Mouse (Mus musculus) fat pad, adult 2 months (tissue): Measurements from ENCODE around the gene Plcg2.

Experiments
- DNase-seq: peaks from one replicate; pipeline ENCODE4 v3.0.0-alpha.2; 2011; ENCODE audit warnings: low read depth, low spot score; ENCODE audit errors: extremely low read depth

Gene Plcg2

DNA sequence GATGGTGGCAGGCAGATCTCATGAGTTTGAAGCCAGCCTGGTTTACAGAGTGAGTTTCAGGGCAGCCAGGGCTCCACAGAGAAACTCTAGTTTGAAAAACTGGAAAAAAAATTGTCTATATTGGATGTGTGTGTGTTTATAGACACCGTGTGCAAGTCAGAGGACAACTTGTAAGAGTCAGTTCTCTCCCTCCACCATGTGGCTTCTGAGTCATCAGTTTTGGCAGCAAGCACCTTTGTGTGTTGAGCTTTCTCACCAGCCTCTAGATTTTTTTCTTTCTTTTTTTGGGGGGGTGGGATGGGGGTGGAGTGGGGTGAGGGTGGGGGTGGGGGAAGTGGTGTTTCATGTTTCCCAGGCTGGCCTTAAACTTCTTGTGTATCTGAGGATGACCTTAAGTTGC, 12.8 kb upstream of the Plcg2 start:
- no peak for DNase-seq

DNA sequence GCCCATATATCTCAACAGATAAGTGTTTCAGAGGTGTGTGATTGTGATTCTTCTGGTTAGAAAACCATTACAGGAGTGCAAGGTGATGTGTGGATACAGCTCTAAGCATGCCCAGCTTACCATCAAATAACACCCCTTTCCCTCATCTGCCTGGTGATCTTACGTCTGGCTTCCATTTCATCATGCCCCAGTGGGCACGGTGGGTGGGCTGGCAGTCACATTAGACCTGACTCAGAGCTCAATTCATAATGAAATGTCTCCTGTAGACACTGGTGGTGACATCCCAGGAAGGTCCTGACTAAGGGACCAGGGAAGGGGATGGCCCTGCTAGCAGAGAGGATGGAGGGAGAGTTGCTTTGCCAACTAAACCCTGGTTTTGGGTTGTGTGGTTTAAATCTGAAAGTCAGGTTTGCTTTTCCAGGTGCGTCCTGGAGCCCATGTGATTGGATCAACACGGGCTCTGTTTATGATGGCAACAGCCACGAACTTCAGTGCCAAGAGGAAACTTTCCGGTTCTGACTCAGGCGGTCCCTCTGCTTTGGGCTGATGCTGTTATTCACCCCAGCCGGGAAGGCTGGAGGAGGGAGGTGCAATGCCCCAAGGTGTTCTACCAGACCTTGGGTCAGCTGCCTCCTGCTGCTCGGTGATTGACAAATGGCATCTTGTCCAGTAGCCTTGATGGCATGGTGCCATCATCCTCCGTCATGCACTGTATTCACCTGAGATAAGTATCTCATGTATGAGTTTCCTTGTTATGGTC, 9.7 kb upstream of the Plcg2 start:
- peak; percentile 76 for DNase-seq

DNA sequence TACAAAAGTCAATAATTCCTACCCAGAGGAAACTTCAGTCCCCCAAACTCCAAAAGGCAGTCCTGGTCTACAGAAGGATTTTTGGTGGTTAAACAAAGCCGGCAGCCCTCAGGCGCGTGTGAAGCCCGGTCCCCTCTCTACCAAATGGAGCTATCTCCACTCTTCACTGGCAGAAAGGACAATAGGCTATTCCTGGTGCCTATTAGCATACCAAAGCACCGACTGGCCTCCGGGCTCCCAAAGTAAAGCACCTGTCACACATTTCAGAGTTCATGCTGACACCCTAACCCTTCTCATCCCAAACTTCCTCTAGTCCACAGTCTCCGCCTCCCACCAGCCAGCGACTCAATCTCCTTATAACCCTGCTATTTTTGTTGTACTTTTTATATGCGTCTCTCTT, 4.5 kb upstream of the Plcg2 start:
- DNase-seq, result no peak

DNA sequence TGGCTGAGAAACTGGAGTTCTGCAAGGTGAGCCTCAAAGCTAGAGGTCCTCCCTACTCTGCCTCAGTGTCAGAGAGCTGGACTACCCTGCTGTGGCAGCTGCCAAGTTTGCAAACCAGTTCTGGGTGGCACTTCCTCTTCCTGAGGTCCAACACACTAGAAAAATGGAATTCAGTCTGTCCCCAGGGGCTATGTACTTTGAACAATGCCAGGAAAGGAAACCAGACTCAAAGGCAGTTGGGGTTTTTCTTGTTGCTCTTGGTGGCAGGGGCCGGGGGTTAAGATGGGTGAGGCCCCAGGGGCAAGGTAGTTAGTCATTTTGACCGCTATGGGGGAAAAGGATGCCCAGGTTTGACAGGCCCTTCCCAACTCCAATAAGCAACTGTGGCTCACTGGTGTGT, 3.2 kb upstream of the Plcg2 start:
- no peak for DNase-seq

DNA sequence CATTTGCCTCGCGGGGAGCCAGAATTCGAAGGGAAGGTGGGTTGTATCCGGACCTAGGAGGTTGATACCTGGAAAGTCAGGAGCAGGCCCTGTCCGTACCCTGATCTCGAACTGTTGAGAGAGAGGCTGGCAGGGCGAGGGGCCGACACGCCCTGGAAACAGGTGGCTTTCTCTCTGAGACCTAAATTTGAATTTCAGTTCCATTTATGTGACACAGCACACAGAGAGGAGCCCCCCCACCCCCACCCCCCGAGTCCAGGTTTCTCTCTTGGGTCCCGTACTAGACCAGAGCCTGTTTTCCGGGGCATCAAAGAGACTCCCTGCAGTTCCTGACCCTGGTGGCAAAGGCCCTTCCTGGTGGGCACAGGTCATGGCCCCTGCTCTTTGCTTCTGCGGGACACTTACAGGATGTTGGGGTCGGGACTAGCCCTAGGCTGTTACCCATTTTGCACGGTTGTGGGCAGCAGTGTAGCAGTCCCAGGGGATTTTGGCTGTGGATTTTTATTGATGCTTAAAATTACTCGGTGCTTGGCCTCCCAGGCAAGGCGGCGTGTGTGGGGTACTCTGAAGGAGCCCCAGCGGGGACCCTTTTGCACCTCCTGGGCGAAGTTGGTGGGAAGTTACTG, 937 bp downstream of the Plcg2 start:
- no peak for DNase-seq

DNA sequence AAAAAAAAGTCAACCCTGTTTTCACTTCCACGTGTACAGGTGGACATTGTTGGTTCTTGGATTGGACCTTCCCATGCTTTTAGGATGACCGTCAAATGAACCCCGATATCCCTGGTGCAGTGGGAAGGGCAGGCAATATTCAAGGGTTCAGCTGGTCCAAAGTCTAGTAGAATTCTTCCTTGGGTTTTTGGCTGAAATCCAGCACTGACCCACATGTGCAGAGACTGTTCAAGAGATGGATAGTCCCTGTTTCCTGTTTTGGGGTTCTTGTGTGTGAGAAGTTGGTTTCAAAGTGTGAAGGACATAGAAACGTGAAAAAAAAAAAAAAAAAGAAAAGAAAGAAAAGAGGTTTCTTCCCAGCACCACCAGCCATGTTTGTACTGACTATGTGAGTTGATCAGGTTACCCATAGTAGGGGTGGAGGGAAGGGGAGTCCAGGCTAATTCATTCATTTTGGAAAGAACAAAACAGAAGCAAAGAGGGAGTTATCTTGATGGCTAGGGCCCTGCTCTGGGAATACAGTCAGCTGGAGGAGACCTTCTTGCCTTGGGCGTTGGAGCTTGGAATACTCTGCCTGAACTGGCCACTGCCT, 2.2 kb downstream of the Plcg2 start:
- DNase-seq, result no peak

DNA sequence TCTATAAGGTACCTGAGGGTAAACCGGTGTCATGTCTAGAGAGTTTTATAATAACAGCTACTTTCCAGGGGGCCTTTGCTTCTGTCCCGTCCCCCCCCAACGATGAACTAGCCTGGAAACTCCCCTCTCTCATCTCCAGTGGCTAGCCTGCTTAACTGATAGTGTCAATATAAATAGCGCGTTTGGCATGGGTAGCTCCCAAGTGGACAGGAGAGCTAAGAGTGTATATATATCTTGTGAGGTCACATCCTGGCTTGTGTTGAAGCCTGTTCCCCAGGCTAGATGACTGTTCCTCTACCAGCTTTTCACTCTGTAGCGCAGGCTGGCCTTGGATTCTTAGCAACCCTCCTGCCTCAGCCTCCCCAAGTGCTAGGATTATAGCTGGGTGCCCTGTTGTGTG, 3.2 kb downstream of the Plcg2 start:
- no peak for DNase-seq

DNA sequence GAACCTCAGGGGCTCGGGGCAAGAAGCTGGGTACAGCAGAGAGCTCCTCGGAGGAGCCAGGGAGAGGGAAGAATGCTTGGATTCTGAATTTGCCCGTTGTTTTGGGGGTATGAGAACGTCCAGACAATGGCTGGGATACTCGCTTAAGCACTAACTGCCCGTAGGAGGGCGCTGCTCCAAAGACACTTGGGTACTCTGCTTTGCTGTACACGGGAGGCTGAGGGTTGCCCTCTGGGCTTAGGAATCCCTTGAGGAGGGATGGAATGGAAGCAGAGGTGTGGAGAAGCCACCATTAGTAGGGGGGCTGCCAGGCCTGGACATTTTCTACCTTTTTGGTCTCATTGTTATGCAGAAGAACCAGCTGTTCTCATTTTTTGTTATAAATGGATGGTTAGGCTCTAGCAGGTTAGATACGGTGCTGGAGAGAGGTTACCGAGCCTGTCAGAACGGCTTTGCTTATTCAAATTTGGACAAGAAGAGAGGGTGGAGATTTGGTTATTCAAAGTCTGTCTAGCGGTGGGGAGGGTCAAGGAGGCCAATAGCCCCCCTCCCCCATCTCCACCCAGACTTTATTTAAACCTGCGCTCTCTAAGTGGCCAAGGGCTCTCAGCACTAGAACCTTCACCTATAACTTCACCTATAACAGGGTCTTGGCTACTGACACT, 5.4 kb downstream of the Plcg2 start:
- DNase-seq, result no peak

DNA sequence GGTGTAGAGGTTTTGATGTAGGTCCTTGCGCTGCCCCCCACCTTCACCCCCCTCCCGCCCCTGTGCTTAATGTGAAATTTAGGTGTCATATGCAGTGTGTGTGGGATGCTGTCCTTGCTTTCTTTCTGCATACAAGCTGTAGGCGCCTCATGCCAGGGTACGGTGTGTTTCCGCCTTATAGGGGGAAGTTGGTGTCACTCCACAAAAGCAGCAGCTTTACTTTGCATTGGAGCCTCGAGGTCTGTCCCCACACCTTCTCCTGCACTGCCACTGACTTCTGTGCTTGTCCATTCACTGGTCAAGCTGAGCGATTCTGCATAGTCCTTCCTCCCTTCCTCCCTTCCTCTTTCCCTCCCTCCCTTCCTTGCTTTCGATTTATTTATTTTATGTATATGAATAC, 9.6 kb downstream of the Plcg2 start:
- no peak for DNase-seq

DNA sequence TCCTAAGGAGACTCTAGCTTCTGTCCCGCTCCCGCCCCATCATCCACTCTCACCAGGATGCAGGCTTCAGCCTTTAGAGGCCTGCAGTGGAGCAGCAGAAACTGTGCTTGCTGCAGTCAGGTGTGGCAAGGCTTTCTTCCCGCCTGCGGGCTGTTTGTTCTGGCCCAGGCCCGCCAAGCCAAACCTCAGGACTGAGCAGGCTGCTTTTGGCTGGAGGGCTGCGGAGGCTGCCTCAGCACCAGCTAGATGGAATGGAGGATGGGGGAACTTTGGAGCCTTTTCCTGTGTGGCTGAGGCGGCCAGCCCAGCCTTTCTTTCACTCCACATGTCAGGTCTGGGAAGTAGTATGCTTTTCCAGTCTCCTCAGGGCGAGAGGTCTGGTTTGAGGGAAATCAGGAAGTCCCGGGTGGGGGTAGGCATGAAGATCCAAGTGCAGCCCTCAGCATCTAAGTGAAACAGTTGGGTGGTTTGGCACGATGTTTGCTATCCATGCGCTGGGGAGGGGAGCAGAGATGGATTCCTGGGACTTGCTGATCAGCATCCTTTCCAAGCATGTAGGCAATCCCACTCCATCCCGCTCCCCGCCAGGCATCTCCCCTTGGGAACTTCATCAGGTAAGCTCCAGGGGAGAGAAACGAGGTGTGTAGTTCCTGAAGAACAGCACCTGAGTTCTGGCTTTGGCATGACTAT, 18.9 kb downstream of the Plcg2 start:
- no peak for DNase-seq

DNA sequence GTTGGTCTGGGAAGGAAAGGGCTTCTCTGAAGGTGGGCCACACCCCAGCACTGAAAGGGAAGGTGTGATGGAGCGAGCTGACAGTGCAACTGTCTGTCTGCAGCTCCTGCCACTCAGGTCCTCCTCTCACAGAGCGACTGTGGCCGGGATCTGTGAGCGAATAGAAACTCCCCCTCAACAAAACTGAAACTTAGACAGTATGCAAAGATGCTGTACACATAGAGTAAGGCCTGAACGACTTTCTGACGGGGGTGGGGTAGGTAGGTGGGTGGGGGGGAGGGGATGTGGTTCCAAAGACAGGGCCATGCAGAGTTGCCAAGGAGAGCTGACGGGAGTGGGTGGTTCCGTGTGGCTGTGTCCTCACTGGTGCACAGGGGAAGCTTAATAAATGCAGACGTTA, 19.8 kb downstream of the Plcg2 start:
- no peak for DNase-seq

DNA sequence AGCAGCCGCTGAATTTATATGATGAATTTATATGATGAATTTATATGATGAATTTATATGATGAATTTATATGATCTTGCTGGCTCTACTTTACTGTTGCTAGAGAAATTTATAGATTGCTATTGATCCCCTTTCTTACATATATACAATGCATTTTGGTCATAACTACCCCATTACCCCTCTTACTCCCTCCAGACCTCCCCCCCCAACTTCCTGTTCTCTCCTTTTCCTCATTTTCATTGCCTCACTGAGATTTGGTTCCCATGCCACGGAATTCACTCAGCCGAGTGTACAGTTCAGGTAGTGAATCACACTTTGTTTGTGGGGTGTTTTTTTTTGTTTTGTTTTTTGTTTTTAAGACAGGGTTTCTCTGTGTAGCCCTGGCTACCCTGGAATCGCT, 20.8 kb downstream of the Plcg2 start:
- no peak for DNase-seq

DNA sequence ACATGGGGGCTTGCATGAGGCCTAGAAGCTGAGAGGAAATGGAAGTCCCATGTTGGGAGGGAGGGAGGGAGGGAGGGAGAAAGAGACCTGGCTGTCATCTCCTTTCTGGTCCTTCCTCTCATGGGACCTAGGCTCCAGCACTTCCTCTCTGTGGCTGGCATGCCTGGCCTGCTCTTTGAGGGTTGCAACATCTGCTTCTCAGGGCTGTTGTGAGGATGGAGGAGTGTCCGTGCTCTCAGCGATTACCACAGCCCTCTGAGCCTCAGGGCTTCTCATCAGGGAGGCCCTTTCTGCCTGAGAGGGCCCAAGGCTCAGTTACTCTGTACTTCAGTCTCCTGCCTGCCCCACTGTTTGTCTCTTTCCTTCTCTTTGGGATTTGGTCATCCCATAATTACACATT, 28.1 kb downstream of the Plcg2 start:
- no peak for DNase-seq

DNA sequence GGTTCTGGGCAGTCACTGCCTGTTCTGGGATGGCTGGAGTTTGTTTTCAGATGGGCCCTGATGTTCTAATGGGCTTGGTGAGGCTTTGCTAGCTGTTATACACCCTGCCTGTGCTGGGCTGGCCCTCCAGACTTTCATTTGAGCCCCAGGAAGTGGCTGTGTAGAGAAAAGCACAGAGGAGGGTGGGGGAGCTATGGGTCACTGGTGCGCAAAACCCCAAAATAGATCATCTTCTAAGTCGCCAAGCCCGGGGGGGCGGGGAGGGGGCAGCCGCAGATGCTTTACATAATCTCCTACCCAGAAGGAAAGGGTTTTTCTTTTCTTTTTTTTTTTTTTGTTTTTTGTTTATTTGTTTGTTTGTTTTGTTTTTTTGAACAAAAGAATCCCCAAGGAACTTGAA, 29.9 kb downstream of the Plcg2 start:
- no peak for DNase-seq

DNA sequence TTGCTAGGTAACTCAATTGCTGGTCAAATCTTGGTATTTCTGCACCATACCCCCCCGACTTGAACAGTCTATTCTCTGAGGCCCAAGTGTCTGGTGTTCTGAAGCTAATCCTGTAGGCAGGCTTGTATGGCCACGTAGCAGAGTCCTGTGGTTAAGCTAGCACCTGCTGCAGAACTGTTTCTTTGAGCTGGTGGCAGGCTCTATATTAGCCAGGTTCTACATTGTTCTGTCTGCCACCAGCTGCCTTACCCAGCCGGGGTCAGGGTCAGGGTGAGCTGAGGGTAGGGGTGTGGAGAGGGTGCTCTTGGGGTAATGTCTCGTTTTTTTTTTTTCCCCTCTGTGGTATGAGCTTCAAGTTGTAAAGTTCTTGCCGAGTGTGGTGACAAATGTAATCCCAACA, 31.1 kb downstream of the Plcg2 start:
- DNase-seq, result no peak

DNA sequence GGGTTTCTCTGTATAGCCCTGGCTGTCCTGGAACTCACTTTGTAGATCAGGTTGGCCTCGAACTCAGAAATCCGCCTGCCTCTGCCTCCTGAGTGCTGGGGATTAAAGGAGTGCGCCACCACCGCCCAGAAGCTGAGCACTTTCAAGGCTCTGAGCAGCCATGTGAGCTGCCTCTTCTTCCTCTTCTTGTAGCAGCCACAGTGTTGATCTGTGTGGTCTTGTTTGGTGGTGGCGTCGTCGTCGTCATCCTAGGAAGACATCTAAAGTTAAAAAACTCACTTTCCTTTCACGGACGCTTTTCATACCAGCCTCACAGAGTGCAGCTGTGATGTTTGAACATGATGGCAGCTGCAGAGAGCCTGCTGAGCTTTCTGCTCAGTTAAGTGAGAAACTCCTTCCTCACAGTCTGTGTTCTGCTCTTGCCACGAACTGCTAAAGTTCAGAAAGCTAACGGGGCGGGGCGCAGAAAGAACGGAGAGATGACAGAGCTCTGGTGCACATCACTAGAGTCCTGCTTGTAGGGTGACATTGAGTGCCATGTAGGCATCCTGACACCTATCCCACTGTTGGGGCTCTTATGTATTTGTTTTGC, 34.4 kb downstream of the Plcg2 start:
- DNase-seq, result no peak

DNA sequence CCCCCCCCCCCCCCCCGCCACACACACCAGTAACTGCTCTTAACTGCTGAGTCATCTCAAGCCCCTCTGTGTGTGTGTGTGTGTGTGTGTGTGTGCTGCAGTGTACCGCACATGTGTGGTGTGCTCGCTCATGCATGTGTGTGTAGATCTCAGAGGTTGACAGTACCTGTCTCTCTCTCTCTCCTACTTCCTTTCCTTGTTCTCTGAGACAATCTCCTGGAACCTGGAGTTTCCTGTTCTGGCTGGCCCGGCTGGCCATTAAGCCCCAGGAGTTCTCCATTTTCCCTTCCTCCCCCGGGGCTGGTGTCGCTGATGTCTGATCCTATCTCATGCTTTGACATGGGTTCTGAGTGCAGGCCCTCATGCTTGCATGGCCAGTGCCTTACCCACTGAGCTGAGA, 38.8 kb downstream of the Plcg2 start:
- no peak for DNase-seq

DNA sequence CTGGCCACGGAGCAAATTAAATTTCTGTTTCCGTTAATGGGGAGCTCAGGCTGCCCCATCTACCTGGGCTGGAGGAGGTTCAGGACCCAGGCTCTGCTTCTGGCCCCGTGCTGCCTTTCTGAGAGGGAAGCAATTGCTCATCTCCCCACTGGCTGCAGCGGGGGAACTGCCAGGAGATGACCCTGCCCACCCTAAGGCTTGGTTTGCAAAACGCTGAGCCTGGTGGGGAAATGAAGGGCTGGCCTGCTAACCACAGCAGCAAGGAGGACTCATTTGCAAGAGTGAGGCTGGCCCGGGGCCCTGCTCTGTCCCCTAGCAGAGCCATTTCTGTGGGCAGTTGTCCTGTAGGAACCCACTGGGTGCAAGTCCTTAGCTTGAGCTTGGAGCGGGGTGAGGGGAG, 39.7 kb downstream of the Plcg2 start:
- DNase-seq, result no peak

DNA sequence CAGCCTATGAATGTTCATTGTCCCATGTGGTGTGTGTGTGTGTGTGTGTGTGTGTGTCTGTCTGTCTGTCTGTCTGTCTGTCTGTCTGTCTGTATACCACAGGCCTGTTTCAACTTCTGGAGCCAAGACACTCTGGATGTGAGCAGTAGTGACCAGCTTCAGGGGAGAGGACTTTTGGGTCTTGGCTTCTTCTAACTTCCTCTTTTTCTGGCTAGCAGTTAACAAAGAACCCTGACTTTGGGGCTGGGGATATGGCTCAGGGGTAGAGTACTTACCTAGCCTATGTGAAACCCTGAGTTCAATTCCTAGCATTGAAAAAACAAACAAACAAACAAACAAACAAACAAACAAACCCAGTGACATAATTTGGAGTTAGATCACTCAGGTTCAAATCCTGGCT, 44.9 kb downstream of the Plcg2 start:
- no peak for DNase-seq

DNA sequence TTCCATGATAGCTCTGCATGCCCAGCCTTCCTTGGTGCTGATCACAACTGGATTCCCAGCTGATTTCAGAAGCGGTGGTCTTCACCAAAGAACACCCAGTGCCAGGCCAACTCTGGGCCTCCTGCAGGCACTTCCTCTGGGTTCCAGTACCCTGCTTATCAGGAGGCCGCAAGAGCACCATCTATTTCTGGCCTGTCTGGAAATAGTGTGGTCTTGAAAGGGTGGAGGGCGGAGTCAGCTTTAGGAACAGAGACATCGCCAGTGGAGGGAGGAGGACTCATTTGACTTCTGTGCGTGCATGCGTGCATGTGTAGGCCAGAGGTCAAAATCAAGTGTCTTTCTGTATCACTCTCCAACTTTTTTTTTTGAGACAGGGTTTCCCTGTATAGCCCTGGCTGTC, 45.7 kb downstream of the Plcg2 start:
- DNase-seq, result no peak

DNA sequence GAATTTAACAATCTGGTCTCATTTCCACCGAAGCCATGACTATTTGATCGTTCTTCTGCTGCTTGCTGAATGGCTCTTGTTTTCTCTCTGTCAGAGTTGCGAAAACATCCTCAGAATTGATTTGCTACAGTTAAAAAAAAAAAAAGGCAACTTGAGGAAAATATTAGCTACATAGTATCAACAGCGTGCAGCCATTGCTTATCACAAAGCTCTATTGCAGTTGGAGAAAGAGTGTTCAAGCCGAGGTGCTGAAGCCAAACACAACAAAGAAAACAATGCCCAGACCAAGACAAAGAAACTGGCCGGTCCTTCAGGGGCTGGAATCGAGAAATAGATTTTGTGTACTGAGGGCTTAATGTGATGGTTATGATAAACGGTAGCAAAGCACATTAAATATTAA, 47.0 kb downstream of the Plcg2 start:
- DNase-seq, result no peak
